Mouse (Mus musculus) CH12.LX (cell line): ENCODE data around the gene Kansl1l. TPM values are rescaled to one million over a fixed set of nuclear protein-coding genes. Genes with fewer than 3 reads are reported as not detected.

Source experiments
- DNase-seq: peaks from one replicate; pipeline ENCODE4 v3.0.0-alpha.2; 2013; ENCODE audit errors: extremely low read depth
- H3K27ac ChIP-seq: 2 replicates; pipeline ENCODE4 v1.5.1; 2012; ENCODE audit warnings: low read depth, mild to moderate bottlenecking, control low read depth, moderate library complexity; ENCODE audit not compliant: insufficient read depth
- H3K27me3 ChIP-seq: replicated peaks from 2 replicates; pipeline ENCODE3; 2012; ENCODE audit warnings: inconsistent platforms
- H3K36me3 ChIP-seq, 2 experiments: replicated peaks in 1 of 2; 2 replicates each; pipeline versions ENCODE3 to v1.6.1; 2012; ENCODE audit warnings: inconsistent platforms in 1 of 2, low read length in 1 of 2, mild to moderate bottlenecking in 1 of 2, mixed read lengths in 1 of 2, moderate library complexity in 1 of 2; ENCODE audit not compliant: control insufficient read depth in 1 of 2, insufficient read depth in 1 of 2
- H3K4me1 ChIP-seq, 2 experiments: 2 replicates each; pipeline ENCODE4 v1.6.1; 2012; ENCODE audit warnings: inconsistent platforms in 1 of 2, moderate library complexity in 1 of 2; ENCODE audit not compliant: insufficient read depth in 2 of 2, control insufficient read depth in 1 of 2
- H3K4me2 ChIP-seq: 2 replicates; pipeline ENCODE4 v1.6.1; 2012; ENCODE audit warnings: low read depth, mild to moderate bottlenecking, control low read depth; ENCODE audit not compliant: poor library complexity, insufficient read depth, severe bottlenecking
- H3K4me3 ChIP-seq, 3 experiments: fragments of 150-350 bp in 1 of 3; sonication (generic) in 1 of 3; replicated peaks in 1 of 3; 2 replicates each; pipeline versions ENCODE3 to v1.5.1; 2011 to 2012; ENCODE audit warnings: low read depth in 2 of 3, low read length in 2 of 3, mild to moderate bottlenecking in 2 of 3, moderate library complexity in 2 of 3, control low read depth in 1 of 3, improper control_type of control experiment in 1 of 3, inconsistent platforms in 1 of 3, mixed read lengths in 1 of 3; ENCODE audit not compliant: poor library complexity in 1 of 3
- H3K79me2 ChIP-seq: replicated peaks from 2 replicates; pipeline ENCODE4 v1.6.1; 2012; ENCODE audit warnings: mild to moderate bottlenecking, moderate library complexity; ENCODE audit not compliant: control insufficient read depth, poor library complexity, insufficient read depth, severe bottlenecking; ENCODE audit errors: extremely low read depth
- H3K9ac ChIP-seq: 2 replicates; pipeline ENCODE4 v1.6.1; 2012; ENCODE audit warnings: low read depth, mild to moderate bottlenecking, control low read depth, moderate library complexity; ENCODE audit not compliant: insufficient read depth
- H3K9me3 ChIP-seq: replicated peaks from 2 replicates; pipeline ENCODE3; 2012; ENCODE audit warnings: low read length, inconsistent platforms, mixed read lengths
- CHD1 ChIP-seq: IDR thresholded peaks from 2 replicates; pipeline ENCODE4 v1.6.1; 2012; ENCODE audit warnings: low read depth, low read length, improper control_type of control experiment, inconsistent platforms
- CTCF ChIP-seq, 2 experiments: IDR thresholded peaks in 1 of 2; conservative IDR thresholded peaks in 1 of 2; 2 replicates each; pipeline ENCODE4 v1.5.1; 2011 to 2012; ENCODE audit warnings: low read depth in 2 of 2, low read length in 2 of 2, improper control_type of control experiment in 1 of 2, inconsistent platforms in 1 of 2, mild to moderate bottlenecking in 1 of 2, moderate library complexity in 1 of 2
- E2F4 ChIP-seq: IDR thresholded peaks from 2 replicates; pipeline ENCODE4 v1.6.1; 2011; ENCODE audit warnings: low read depth, low read length, improper control_type of control experiment; ENCODE audit not compliant: insufficient replicate concordance
- ELF1 ChIP-seq: IDR thresholded peaks from 2 replicates; pipeline ENCODE4 v1.6.1; 2014; ENCODE audit warnings: low read depth, mild to moderate bottlenecking, inconsistent platforms, low read length, improper control_type of control experiment
- EP300 ChIP-seq: IDR thresholded peaks from 2 replicates; pipeline ENCODE4 v1.6.1; 2011; ENCODE audit warnings: low read length, improper control_type of control experiment
- ETS1 ChIP-seq: conservative IDR thresholded peaks from 2 replicates; pipeline ENCODE4 v1.6.1; 2012; ENCODE audit warnings: low read depth, mild to moderate bottlenecking, inconsistent platforms, low read length, improper control_type of control experiment, moderate library complexity
- HCFC1 ChIP-seq: IDR thresholded peaks from 2 replicates; pipeline ENCODE4 v1.6.1; 2012; ENCODE audit warnings: low read depth, mild to moderate bottlenecking, inconsistent platforms, low read length, improper control_type of control experiment
- IRF4 ChIP-seq: IDR thresholded peaks from 2 replicates; pipeline ENCODE4 v1.6.1; 2014; ENCODE audit warnings: low read depth, mild to moderate bottlenecking, inconsistent platforms, low read length, improper control_type of control experiment
- JUN ChIP-seq: IDR thresholded peaks from 2 replicates; pipeline ENCODE4 v1.6.1; 2011; ENCODE audit warnings: low read depth, mild to moderate bottlenecking, low read length, improper control_type of control experiment, moderate library complexity; ENCODE audit not compliant: insufficient read depth
- MAFK ChIP-seq: IDR thresholded peaks from 2 replicates; pipeline ENCODE4 v1.6.1; 2011; ENCODE audit warnings: low read length, improper control_type of control experiment; ENCODE audit not compliant: insufficient replicate concordance
- MAX ChIP-seq: IDR thresholded peaks from 2 replicates; pipeline ENCODE4 v1.6.1; 2011; ENCODE audit warnings: low read length, improper control_type of control experiment
- NRF1 ChIP-seq: IDR thresholded peaks from 2 replicates; pipeline ENCODE4 v1.6.1; 2014; ENCODE audit warnings: low read depth, mild to moderate bottlenecking, inconsistent platforms, low read length, improper control_type of control experiment, moderate library complexity
- PAX5 ChIP-seq: IDR thresholded peaks from 2 replicates; pipeline ENCODE4 v1.6.1; 2012; ENCODE audit warnings: low read length, inconsistent platforms, mixed read lengths
- POLR2AphosphoS2 ChIP-seq: IDR thresholded peaks from 2 replicates; pipeline ENCODE4 v1.6.1; 2011; ENCODE audit warnings: low read depth, low read length, improper control_type of control experiment
- RAD21 ChIP-seq: IDR thresholded peaks from 2 replicates; pipeline ENCODE4 v1.6.1; 2011; ENCODE audit warnings: low read depth, mild to moderate bottlenecking, low read length, improper control_type of control experiment, moderate library complexity
- RCOR1 ChIP-seq: conservative IDR thresholded peaks from 2 replicates; pipeline ENCODE4 v1.6.1; 2012; ENCODE audit warnings: low read depth, mild to moderate bottlenecking, inconsistent platforms, low read length, improper control_type of control experiment
- SIN3A ChIP-seq: IDR thresholded peaks from 2 replicates; pipeline ENCODE4 v1.6.1; 2012; ENCODE audit warnings: low read length, improper control_type of control experiment, inconsistent platforms
- SMC3 ChIP-seq: IDR thresholded peaks from 2 replicates; pipeline ENCODE4 v1.6.1; 2011; ENCODE audit warnings: low read depth, low read length, improper control_type of control experiment
- ZC3H11A ChIP-seq: IDR thresholded peaks from 2 replicates; pipeline ENCODE4 v1.6.1; 2012; ENCODE audit warnings: low read depth, mild to moderate bottlenecking, inconsistent platforms, low read length, improper control_type of control experiment
- ZKSCAN1 ChIP-seq: IDR thresholded peaks from 2 replicates; pipeline ENCODE4 v1.6.1; 2012; ENCODE audit warnings: low read depth, inconsistent platforms, low read length, improper control_type of control experiment, borderline replicate concordance
- ZNF384 ChIP-seq: IDR thresholded peaks from 2 replicates; pipeline ENCODE4 v1.6.1; 2012; ENCODE audit warnings: low read depth, low read length, improper control_type of control experiment, inconsistent platforms
- dilution Hi-C: fragments of 300-500 bp; cut with MboI; formaldehyde crosslinking; loops from 2 replicates; pipeline ENCODE4 v1.14.3; 2020; ENCODE audit warnings: low sequenced_read_pairs; ENCODE audit not compliant: extremely low pct_unique_long_range_greater_than_20kb, extremely low pct_ligation_motif_present
- in situ Hi-C: fragments of 300-500 bp; cut with MboI; formaldehyde crosslinking; loops from 3 replicates; pipeline ENCODE4 v1.14.3; 2019; ENCODE audit warnings: low sequenced_read_pairs, low pct_ligation_motif_present, low pct_unique_long_range_greater_than_20kb, mixed read lengths
- polyA plus RNA-seq: library from polyadenylated mRNA; unstranded; fragments of >175 nt; gene quantifications from 2 replicates; pipeline ENCODE4 v1.2.1, GENCODE M21; 2012; ENCODE audit warnings: low read depth; ENCODE audit not compliant: insufficient read length
- total RNA-seq, 2 experiments: library from RNA; depleted of rRNA; stranded (reverse); fragments of 300-350 nt in 1 of 2; fragments of >200 nt in 1 of 2; gene quantifications; 2 replicates each; pipeline ENCODE4 v1.2.3; 2012 to 2014

The Kansl1l gene
- total and polyA plus RNA-seq, 3 experiments = 2.8 to 6.0 (median 3.5) TPM

GRCm38 (mm10) chr1:66831824-66832600 is 14.7 kb upstream of the Kansl1l start:
- Histone ChIP-seq H3K4me2 (no peak overlapping the region), H3K9ac (no peak overlapping the region), H3K27ac (no peak overlapping the region), H3K4me1 (peaks cover 0 to 8% of the 10 kb centered on the region in 2 experiments; a peak in 2 of 4 replicates), H3K27me3 (no peaks in the 10 kb centered on the region), H3K9me3 (no peaks in the 10 kb centered on the region), H3K36me3 (peaks cover 22 to 51% of the 10 kb centered on the region in 2 experiments), H3K79me2 (0 out of 2 replicates have a peak, but pooled peaks cover under 1% of the 10 kb centered on the region), H3K4me3 (no peak overlapping the region)
- in situ Hi-C loops = no loop called here
- no peak for DNase-seq
- dilution Hi-C loops = no loop called here
- TF ChIP-seq EP300 (no peak), SMC3 (no peak), ELF1 (no peak), ZKSCAN1 (no peak), HCFC1 (no peak), JUN (no peak), CHD1 (no peak), E2F4 (no peak)
- TF ChIP-seq, all 38 proteins: peak for 0

- Histone ChIP-seq H3K9me3 (no peaks in the 10 kb centered on the region), H3K4me3 (no peak overlapping the region), H3K27ac (no peak overlapping the region), H3K27me3 (no peaks in the 10 kb centered on the region), H3K79me2 (0 out of 2 replicates have a peak, but pooled peaks cover 2% of the 10 kb centered on the region), H3K36me3 (peaks cover 9 to 42% of the 10 kb centered on the region in 2 experiments), H3K4me1 (no peaks in the 10 kb centered on the region), H3K4me2 (no peak overlapping the region), H3K9ac (no peak overlapping the region)
- TF ChIP-seq IRF4 (no peak), ZNF384 (no peak)
- dilution Hi-C loops (no loop called here), in situ Hi-C loops (no loop called here)
- no peak for DNase-seq
These were observed 12.2 kb upstream of the Kansl1l start for GRCm38 (mm10) chr1:66829400-66830080.

GRCm38 (mm10) chr1:66821966-66822365 is 4.6 kb upstream of the Kansl1l start:
- no peak overlapping the region for H3K9ac ChIP-seq
- no peak for DNase-seq
- H3K36me3 ChIP-seq = peaks cover 0 to 20% of the 10 kb centered on the region in 2 experiments
- TF ChIP-seq POLR2AphosphoS2 (no peak), ZNF384 (no peak), PAX5 (no peak), ETS1 (no peak), RCOR1 (no peak), JUN (no peak), MAFK (no peak), CTCF (conservative IDR thresholded peaks at IDR 0.05 in 1 of 2, IDR thresholded peaks at IDR 0.05 in 1 of 2; ENCODE audit: low read depth in 2 of 2, low read length in 2 of 2) (no peak), SIN3A (no peak), MAX (no peak), RAD21 (no peak), E2F4 (no peak), ZC3H11A (no peak), NRF1 (no peak)
- no peak overlapping the region for H3K27ac ChIP-seq
- 0 out of 2 replicates have a peak, but pooled peaks cover 1% of the 10 kb centered on the region for H3K79me2 ChIP-seq
- dilution Hi-C loops (no loop called here), in situ Hi-C loops (no loop called here)
- H3K27me3 ChIP-seq = no peaks in the 10 kb centered on the region
- no peak overlapping the region for H3K4me2 ChIP-seq
- no peak overlapping the region for H3K4me3 ChIP-seq
- H3K4me1 ChIP-seq = peaks cover 0 to 9% of the 10 kb centered on the region in 2 experiments; a peak in 2 of 4 replicates
- H3K9me3 ChIP-seq = no peaks in the 10 kb centered on the region
